Mouse (Mus musculus) embryonic facial prominence, embryonic 12.5 days (tissue): ENCODE results near the gene Sh3bp5l. TPM values are rescaled to one million over a fixed set of nuclear protein-coding genes. Genes with fewer than 3 reads are reported as not detected.
"Not testable (repeated sequence)": the region's sequence is repeated elsewhere in the genome, so short reads cannot be mapped to it uniquely, and the experiment has no call there.

Experiments used
- ATAC-seq: fragments of 200-750 bp; cut with Nextera tagmentation; 2 replicates; pipeline ENCODE4 v1.8.0; 2017; ENCODE audit not compliant: insufficient number of reproducible peaks, insufficient read depth, low FRiP score, low TSS enrichment
- H3K27ac ChIP-seq: fragments of 300-500 bp; sonication (generic); 2 replicates; pipeline ENCODE4 v1.5.1; 2016; ENCODE audit warnings: mild to moderate bottlenecking
- H3K27me3 ChIP-seq: fragments of 300-500 bp; sonication (generic); 2 replicates; pipeline ENCODE4 v1.6.1; 2016; ENCODE audit warnings: mild to moderate bottlenecking, moderate library complexity
- H3K36me3 ChIP-seq: fragments of 300-500 bp; sonication (generic); 2 replicates; pipeline ENCODE4 v1.6.1; 2016; ENCODE audit warnings: mild to moderate bottlenecking
- H3K4me1 ChIP-seq: fragments of 300-500 bp; sonication (generic); 2 replicates; pipeline ENCODE4 v1.6.1; 2016
- H3K4me2 ChIP-seq: fragments of 300-500 bp; sonication (generic); replicated peaks from 2 replicates; pipeline ENCODE4 v1.6.1; 2016; ENCODE audit warnings: mild to moderate bottlenecking, moderate library complexity
- H3K4me3 ChIP-seq: fragments of 300-500 bp; sonication (generic); 2 replicates; pipeline ENCODE4 v1.5.1; 2016; ENCODE audit warnings: mild to moderate bottlenecking
- H3K9ac ChIP-seq: fragments of 300-500 bp; sonication (generic); 2 replicates; pipeline ENCODE4 v1.6.1; 2016; ENCODE audit warnings: mild to moderate bottlenecking, moderate library complexity
- H3K9me3 ChIP-seq: fragments of 300-500 bp; sonication (generic); 2 replicates; pipeline ENCODE4 v1.6.1; 2016; ENCODE audit warnings: mild to moderate bottlenecking, moderate library complexity
- WGBS: fragments of 180-500 bp; shearing (Covaris S2); methylation state at CpG from one replicate; pipeline ENCODE4 v1.1.7; 2016; 5-methylcytosine and 5-hydroxymethylcytosine counted together
- polyA plus RNA-seq: library from polyadenylated mRNA; unstranded; fragments of >200 nt; fragmentation: Nextera tagmentation; extraction: Ambion mirVana; gene quantifications from 2 replicates; pipeline ENCODE4 v1.2.1, GENCODE M21; 2016

The Sh3bp5l gene
- polyA plus RNA-seq, 1 experiment from 2014 or later = 38.2 TPM

DNA sequence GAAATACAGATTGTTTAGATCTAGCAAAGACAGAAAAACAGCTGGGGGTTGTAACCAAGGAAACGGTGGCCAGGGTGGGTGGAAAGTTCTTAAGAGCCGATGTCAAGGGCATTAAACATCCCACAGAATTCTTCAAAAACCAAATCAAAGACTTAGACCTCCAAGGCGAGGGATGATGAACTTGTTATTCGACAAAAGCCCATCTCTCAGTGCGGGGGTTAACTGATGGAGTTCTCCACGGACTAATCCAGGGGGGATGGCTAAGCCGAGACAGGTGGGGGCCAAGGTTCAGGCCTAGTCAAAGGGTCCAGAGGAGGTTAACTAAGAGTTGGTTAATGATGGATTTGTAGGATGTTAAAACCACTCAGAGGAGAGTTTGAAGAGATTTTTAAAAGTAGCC, 26.9 kb upstream of the Sh3bp5l start:
- Histone ChIP-seq H3K4me2 (peak overlapping the region; percentile 44), H3K4me1 (peaks cover 19% of the 10 kb centered on the region), H3K36me3 (no peaks in the 10 kb centered on the region), H3K9ac (no peak overlapping the region), H3K27ac (no peak overlapping the region), H3K4me3 (peak overlapping the region; percentile 20; the same call in 1 of the 2 replicates), H3K27me3 (no peaks in the 10 kb centered on the region), H3K9me3 (no peaks in the 10 kb centered on the region)
- 27% methylated on average over 7 of the region's 7 CpGs for WGBS
- no peak for ATAC-seq

DNA sequence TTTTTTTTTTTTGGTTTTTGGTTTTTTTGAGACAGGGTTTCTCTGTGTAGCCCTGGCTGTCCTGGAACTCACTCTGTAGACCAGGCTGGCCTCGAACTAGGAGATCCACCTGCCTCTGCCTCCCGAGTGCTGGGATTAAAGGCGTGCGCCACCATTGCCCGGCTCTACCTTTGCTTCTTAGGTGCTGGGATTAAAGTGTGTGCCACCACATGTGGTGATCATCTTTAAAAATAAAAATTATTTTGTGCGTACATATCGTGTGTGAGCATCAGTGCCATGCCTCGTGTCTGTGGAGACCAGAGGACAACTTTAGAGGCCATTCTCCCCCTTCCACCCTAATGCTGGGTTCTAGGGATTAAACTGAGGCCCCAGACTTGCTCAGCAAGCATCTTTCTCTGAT, 25.2 kb upstream of the Sh3bp5l start:
- not testable (repeated sequence) for H3K36me3 ChIP-seq, H3K27ac ChIP-seq, H3K9me3 ChIP-seq, H3K9ac ChIP-seq, H3K4me2 ChIP-seq, ATAC-seq, H3K27me3 ChIP-seq, H3K4me3 ChIP-seq
- WGBS = 92% methylated on average over 8 of the region's 8 CpGs
- H3K4me1 ChIP-seq = peaks cover 19% of the 10 kb centered on the region

DNA sequence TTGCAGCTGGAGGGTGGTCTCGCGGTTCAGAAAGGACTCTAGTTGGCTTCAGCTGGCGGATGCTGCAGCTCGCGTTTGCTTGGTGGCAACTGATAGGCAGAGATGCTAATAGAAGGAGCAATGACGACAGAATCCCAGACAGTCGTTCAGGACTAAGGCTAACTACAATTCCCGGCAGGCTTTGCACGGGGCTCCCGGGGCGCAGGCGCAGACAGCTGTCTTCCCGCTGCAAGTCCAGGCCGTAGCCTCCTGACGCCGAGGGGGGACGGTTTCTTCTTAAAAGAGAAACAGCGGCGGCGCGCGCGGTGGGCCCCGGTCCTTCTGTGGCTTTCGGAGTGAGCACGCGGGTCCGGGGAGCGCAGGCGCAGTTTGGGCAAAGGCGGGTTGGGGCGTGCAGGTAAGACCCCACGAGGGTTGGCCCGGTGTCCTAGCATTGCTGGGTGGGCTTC, 23.6 kb upstream of the Sh3bp5l start, which contains the start of gene Zfp692:
Zfp692 (plus strand) TSS at position 210 of the 449 bp plus-strand sequence.
- under 1% methylated on average over 34 of the region's 34 CpGs for WGBS
- peak within 1 kb of the TSS; percentile 76 for H3K27ac ChIP-seq
- H3K4me2 ChIP-seq = peak within 1 kb of the TSS; percentile 90

DNA sequence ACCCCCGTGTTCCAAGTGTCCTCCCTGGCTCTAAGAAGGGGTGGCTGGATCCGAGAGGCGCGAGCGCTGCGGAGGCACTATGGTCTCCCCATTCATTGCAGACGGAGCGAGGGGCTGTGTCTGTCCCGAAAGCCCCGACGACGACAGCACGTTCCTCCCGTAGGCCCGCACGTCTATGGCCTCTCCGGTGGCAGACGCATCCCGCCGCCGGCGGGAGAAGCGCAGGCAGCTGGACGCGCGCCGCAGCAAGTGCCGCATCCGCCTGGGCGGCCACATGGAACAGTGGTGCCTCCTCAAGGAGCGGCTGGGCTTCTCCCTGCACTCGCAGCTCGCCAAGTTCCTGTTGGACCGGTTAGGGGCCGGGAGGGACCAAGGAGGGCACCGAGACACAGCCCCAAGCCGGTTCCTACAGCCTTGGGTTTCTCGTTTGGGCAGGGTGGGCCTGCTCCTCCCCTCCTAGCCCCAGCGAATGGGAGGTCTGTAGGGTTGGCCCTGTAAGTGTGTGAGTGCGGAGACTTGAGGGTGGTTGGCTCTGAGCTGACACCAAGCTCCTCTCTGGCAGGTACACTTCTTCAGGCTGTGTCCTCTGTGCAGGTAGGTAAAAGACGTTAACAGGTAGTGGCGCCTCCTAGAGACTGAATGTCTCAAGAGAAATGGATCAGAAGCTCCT, 23.0 kb upstream of the Sh3bp5l start:
- Histone ChIP-seq H3K9ac (peak overlapping the region; percentile 61), H3K27me3 (no peaks in the 10 kb centered on the region), H3K4me2 (peak overlapping the region; percentile 90), H3K9me3 (no peaks in the 10 kb centered on the region), H3K27ac (peak overlapping the region; percentile 76), H3K4me3 (peak overlapping the region; percentile 53), H3K4me1 (peaks cover 11% of the 10 kb centered on the region), H3K36me3 (0 out of 2 replicates have a peak, but pooled peaks cover 10% of the 10 kb centered on the region)
- peak; percentile 70 for ATAC-seq
- under 1% methylated on average over 42 of the region's 42 CpGs for WGBS

More for the DNA sequence above, 23.6 kb upstream of the Sh3bp5l start, which contains the start of gene Zfp692:
- H3K4me1 ChIP-seq = peaks cover 11% of the 10 kb centered on the region
- H3K9ac ChIP-seq = peak within 1 kb of the TSS; percentile 61
- H3K4me3 ChIP-seq = peak within 1 kb of the TSS; percentile 53
- peak; percentile 68 for ATAC-seq
- no peaks in the 10 kb centered on the region for H3K9me3 ChIP-seq
- no peaks in the 10 kb centered on the region for H3K27me3 ChIP-seq
- 0 out of 2 replicates have a peak, but pooled peaks cover 10% of the 10 kb centered on the region for H3K36me3 ChIP-seq

DNA sequence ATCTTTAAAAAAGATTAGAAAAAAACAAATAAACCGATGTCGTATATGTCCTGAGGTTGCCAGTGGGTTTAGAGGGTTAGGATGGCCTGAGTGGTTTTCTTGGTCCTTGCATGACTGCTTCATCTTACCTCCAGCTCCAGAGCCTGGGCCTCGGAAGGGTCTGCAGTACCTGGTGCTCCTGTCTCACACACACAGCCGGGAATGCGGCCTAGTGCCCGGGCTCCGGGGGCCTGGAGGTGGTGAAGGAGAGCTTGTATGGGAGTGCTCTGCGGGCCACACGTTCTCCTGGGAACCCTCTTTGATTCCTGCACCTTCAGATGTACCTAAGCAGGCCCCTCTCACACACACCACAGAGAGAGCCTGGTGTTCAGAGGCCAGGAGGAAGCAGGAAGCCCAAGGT, 21.9 kb upstream of the Sh3bp5l start:
- Histone ChIP-seq H3K4me3 (no peak overlapping the region), H3K36me3 (0 out of 2 replicates have a peak, but pooled peaks cover 10% of the 10 kb centered on the region), H3K27ac (no peak overlapping the region), H3K4me1 (peaks cover 8% of the 10 kb centered on the region), H3K4me2 (no peak overlapping the region), H3K9me3 (no peaks in the 10 kb centered on the region), H3K9ac (no peak overlapping the region), H3K27me3 (no peaks in the 10 kb centered on the region)
- 94% methylated on average over 9 of the region's 9 CpGs for whole genome bisulfite sequencing
- no peak for ATAC-seq

DNA sequence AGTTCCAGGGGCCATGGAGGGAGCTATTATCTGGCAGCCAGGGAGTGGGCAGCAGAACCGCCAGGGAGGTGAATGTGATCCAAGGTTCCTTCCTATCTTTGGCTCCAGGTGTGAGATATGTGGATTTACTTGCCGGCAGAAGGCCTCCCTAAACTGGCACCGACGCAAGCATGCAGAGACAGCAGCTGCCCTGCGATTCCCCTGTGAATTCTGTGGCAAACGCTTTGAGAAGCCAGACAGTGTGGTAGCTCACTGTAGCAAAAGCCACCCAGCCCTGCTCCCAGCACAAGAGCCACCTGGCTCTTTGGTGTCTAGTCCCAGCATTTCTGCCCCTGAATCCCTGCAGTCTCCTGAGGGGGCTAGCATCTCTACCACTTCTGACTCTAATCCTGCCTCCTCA, 16.5 kb upstream of the Sh3bp5l start:
- Histone ChIP-seq H3K36me3 (peaks cover 45% of the 10 kb centered on the region), H3K4me2 (no peak overlapping the region)
- ATAC-seq = no peak

DNA sequence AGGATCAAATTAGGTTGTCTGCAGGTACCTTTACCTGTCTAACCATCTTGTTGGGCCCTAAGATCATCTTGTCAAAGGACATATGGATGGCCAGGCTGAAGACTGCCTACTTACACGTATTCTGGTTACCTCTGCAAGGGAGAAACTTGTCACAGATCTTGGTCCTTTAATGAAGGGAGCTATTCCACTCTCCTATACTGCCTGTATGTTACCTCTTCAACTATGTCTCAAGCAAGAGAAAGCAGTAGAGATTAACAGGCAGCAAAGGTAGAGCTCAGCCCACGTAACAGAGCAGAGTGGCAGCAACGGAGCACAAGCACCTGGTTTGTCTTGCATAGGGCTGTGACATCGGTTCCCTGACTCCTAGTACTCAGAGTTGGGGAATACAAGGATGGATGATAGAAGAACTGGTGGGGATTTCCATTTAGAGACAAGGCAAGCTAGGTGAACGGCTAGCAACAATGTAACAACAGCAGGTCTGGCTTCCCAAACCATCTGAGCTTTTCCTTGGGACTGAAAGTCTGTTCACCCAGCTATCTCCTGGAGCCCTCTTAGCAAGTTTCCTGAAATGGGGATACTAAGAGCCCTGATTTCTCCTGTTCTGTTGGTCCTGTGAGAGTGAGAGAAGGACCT, 14.9 kb upstream of the Sh3bp5l start:
- Histone ChIP-seq H3K9me3 (no peaks in the 10 kb centered on the region), H3K27me3 (no peaks in the 10 kb centered on the region), H3K4me3 (no peak overlapping the region), H3K9ac (no peak overlapping the region), H3K27ac (no peak overlapping the region), H3K4me1 (no peaks in the 10 kb centered on the region), H3K4me2 (no peak overlapping the region), H3K36me3 (peaks cover 51% of the 10 kb centered on the region)
- WGBS = 91% methylated on average over 5 of the region's 5 CpGs
- no peak for ATAC-seq

More for the DNA sequence above, 16.5 kb upstream of the Sh3bp5l start:
- Histone ChIP-seq H3K9me3 (no peaks in the 10 kb centered on the region), H3K4me1 (no peaks in the 10 kb centered on the region), H3K27ac (no peak overlapping the region), H3K4me3 (no peak overlapping the region), H3K27me3 (no peaks in the 10 kb centered on the region), H3K9ac (no peak overlapping the region)
- WGBS = 90% methylated on average over 6 of the region's 6 CpGs

DNA sequence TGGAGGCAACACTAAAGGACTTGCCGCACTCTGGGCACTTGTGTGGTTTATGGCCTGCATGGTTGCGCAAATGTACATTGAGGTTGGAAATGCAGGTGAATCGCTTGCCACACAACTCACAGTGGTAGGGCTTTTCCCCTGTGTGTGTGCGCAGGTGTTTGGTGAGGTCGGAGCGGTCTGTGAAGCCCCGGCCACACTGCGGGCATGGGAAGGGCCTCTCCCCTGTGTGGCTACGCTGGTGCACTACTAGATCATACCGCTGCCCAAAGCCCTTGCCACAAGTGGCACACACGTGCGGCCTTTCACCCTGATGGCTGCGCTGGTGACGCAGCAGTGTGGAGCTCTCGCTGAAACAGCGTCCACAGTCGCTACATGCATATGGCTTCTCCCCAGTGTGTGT, 14.2 kb upstream of the Sh3bp5l start:
- H3K36me3 ChIP-seq = peaks cover 45% of the 10 kb centered on the region
- no peak overlapping the region for H3K9ac ChIP-seq
- no peak for ATAC-seq
- H3K4me3 ChIP-seq = no peak overlapping the region
- H3K4me1 ChIP-seq = no peaks in the 10 kb centered on the region
- WGBS = 82% methylated on average over 17 of the region's 17 CpGs
- no peak overlapping the region for H3K4me2 ChIP-seq
- H3K27ac ChIP-seq = no peak overlapping the region
- no peaks in the 10 kb centered on the region for H3K9me3 ChIP-seq
- H3K27me3 ChIP-seq = no peaks in the 10 kb centered on the region

DNA sequence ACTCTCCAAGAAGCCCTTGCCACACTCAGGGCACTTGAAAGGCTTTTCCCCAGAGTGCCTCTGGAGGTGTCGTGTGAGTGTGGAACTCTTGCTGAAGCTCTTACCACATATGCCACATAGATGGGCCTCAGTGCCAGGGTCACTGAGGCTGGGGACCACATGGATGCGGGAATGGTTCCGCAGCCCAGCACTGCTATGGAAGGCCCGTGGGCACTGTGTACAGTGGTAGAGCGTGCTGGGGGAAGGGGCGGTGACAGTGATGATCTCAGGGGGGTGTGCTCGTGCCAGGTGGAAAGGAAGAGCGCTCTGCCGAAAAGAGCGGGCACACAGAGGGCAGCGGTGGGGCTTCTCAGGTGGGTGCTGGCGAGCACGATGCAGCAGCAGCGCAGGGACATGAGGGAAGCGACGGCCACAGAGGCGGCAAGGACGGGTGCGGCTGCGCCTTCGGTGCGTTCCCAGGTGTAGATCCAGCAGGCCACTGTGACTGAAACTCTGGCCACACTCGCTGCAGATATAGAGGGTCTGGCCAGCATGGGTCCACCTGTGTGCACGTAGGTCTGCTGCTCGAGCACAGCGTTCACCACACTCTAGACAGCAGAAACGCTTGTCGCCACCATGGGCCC, 13.6 kb upstream of the Sh3bp5l start:
- Histone ChIP-seq H3K4me2 (no peak overlapping the region), H3K27ac (no peak overlapping the region), H3K4me3 (no peak overlapping the region), H3K9ac (no peak overlapping the region), H3K36me3 (peaks cover 42% of the 10 kb centered on the region), H3K27me3 (no peaks in the 10 kb centered on the region), H3K4me1 (peaks cover 5% of the 10 kb centered on the region), H3K9me3 (no peaks in the 10 kb centered on the region)
- ATAC-seq = no peak
- WGBS = 67% methylated on average over 28 of the region's 28 CpGs

DNA sequence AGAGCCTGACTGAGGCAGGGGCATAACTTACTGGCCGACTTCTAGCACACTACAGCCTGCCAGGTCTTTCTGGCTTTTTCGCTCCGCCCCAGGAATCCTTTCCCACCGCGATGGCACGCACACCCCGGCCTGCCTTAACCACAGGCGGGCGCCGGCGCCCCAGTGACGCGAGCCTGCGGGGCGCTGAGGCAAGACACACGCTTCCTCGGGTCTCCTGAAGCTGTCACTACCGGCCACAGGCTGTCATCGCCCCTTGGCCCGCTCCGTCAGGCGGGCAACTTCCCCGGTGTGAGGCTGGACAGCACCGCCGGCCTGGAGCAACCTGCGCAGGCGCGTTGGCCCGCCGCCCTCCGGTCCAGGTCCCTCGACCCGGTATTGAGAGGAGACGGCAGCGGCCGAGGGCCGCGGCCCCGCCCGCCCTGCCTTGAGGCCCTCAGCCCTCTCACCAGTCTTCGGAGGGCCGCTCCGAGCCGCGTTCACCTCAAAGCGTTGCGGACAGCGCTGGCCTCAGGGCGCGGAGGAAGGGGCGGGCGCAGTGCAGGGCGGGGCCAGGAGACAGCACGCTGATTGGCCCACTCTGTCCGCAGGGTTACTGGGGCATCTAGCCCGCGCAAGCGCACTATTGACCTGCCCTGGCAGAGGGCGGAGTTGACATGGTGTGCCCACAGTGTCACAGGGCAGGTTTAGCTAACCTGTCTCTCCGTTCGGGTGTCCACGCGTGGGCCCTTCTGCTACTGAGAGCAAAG, 7.5 kb upstream of the Sh3bp5l start:
- Histone ChIP-seq H3K4me3 (peak overlapping the region; percentile 82), H3K4me1 (peaks cover 17% of the 10 kb centered on the region), H3K9me3 (no peaks in the 10 kb centered on the region), H3K4me2 (peak overlapping the region; percentile 84), H3K36me3 (peaks cover 25% of the 10 kb centered on the region), H3K27me3 (no peaks in the 10 kb centered on the region), H3K27ac (peak overlapping the region; percentile 95), H3K9ac (peak overlapping the region; percentile 86)
- ATAC-seq = peak; percentile 98
- WGBS = under 1% methylated on average over 63 of the region's 63 CpGs

DNA sequence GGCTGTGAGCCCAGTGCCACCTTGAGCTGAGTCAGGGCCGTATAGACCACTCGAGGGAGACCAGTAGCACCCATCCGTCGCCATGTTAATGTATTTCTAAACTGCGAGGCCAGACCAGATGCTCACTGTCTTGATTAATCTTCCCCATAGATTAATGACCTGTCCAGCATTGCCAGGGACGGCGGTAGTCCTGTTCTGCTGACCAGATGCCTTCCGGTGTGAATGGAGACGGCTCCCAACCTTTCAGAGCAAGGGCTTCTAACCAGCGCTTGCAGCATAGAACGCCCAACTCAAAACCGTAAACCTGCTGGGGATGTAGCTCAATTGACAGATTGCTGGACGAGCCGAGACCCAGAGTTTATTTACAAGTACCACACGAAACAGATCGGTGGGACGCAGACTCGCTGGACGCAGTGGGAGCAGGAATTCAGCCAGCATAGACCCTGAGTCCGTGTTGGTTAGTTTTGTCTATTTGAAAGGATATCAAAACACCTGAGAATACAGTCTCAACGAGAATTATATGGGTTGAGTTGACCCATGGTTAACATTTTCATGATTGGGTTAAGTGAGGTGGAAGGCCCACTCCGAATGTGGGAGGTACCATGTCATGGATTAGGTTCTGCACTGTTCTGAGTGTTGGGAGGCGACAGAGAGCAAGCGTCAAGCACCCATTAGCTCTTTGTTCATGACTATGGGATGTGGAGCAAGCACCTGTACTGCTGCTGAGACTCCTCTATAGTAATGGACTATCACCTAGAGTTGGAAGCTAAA, 6.8 kb upstream of the Sh3bp5l start:
- H3K4me3 ChIP-seq = peak overlapping the region; percentile 82
- peaks cover 24% of the 10 kb centered on the region for H3K36me3 ChIP-seq
- ATAC-seq = peak; percentile 6; the same call in 1 of the 2 replicates
- H3K4me2 ChIP-seq = peak overlapping the region; percentile 84
- H3K27me3 ChIP-seq = no peaks in the 10 kb centered on the region
- peak overlapping the region; percentile 95 for H3K27ac ChIP-seq
- peak overlapping the region; percentile 86 for H3K9ac ChIP-seq
- 16% methylated on average over 24 of the region's 24 CpGs for WGBS
- H3K9me3 ChIP-seq = no peaks in the 10 kb centered on the region
- peaks cover 17% of the 10 kb centered on the region for H3K4me1 ChIP-seq
